Mouse (Mus musculus): ENCODE results near the gene Exoc7. TPM values are rescaled to one million over a fixed set of nuclear protein-coding genes. Genes with fewer than 3 reads are reported as not detected.

Gene Exoc7
- total and polyA plus RNA-seq, 3 experiments: 45.4 to 526 (median 49.0) TPM

DNA sequence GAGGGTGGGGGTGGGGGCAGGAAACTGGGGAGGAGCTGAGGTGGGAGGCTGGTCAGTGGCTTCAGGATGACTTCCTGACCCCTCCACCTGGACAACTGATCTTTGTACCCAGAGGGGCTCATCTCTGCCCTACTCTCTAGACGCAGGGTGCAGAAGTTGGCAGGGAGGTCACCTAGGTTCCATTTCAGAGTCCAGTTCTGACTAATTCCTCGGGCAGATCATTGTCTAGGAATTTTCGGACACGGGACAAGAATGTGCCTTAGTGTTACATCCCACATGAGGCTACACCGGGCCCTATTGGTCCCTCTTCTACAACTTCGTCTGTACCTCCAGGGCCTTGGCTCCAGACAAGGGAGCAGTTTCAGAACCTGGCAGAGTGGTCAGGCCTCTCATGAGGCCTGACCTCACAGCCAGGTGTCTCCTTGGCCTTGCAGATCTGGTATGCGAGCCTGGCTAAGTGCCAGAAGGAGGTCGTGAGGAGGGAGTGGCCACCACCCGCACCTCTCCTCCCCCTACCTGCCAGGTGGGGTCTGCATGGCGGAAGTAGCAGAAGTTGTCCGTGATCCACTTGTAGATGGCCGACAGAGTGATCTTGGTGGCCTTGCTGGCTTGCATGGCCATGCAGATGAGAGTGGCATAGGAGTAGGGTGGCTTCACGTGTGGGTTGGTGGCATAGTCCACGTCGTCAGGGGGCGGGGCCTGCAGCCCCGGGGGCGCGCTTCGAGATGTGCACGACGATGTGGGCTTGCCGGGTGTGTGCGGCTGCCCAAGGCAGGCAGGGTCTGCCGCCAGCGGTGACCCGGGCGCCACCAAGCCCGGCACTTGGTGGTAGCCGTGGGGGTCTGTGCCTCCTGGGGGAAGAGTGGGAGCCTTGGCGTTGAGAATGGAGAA is 26.7 kb upstream of the Exoc7 start:
- no peaks in the 10 kb centered on the region for H3K4me1 ChIP-seq (ENCODE audit: control insufficient read depth in 1 of 2, insufficient read depth in 2 of 2, low read length in 2 of 2)
- no peak overlapping the region for H3K4me3 ChIP-seq (ENCODE audit: control insufficient read depth in 1 of 2, insufficient read depth in 1 of 2, low read depth in 2 of 2, low read length in 2 of 2)
- no peak for DNase-seq (ENCODE audit: low read depth, low spot score)
- no peaks in the 10 kb centered on the region for H3K79me2 ChIP-seq (ENCODE audit: control insufficient read depth, insufficient read depth, low read length, poor library complexity)
- H3K27ac ChIP-seq (ENCODE audit: control insufficient read depth, low read depth, low read length): no peak overlapping the region
- TF ChIP-seq HCFC1 (IDR thresholded peaks at IDR 0.05; ENCODE audit: low read depth, low read length) (no peak), RCOR1 (IDR thresholded peaks at IDR 0.05; ENCODE audit: low read depth, low read length) (no peak), ZNF384 (IDR thresholded peaks at IDR 0.05; ENCODE audit: low read depth, low read length) (no peak), KAT2A (conservative IDR thresholded peaks at IDR 0.05; ENCODE audit: low read depth, low read length) (no peak), GABPA (IDR thresholded peaks at IDR 0.05; ENCODE audit: low read depth, low read length) (no peak), MAZ (IDR thresholded peaks at IDR 0.05; ENCODE audit: low read depth, low read length) (no peak), NELFE (IDR thresholded peaks at IDR 0.05; ENCODE audit: low read depth, low read length) (no peak), MAFK (IDR thresholded peaks at IDR 0.05; ENCODE audit: borderline replicate concordance, low read depth, low read length) (no peak), MYC (IDR thresholded peaks at IDR 0.05; ENCODE audit: low read depth, low read length) (no peak), ZC3H11A (IDR thresholded peaks at IDR 0.05; ENCODE audit: low read depth, low read length) (no peak), TAL1 (IDR thresholded peaks at IDR 0.05; ENCODE audit: low read length) (no peak), ETS1 (IDR thresholded peaks at IDR 0.05; ENCODE audit: low read depth, low read length) (no peak), CHD2 (IDR thresholded peaks at IDR 0.05; ENCODE audit: low read length) (no peak), JUND (IDR thresholded peaks at IDR 0.05; ENCODE audit: low read depth, low read length) (no peak), ELF1 (IDR thresholded peaks at IDR 0.05; ENCODE audit: low read depth, low read length) (no peak)
- H3K36me3 ChIP-seq (ENCODE audit: control insufficient read depth in 1 of 2, insufficient read depth in 2 of 2, low read length in 2 of 2): no peaks in the 10 kb centered on the region
- H3K27me3 ChIP-seq (ENCODE audit: control insufficient read depth in 1 of 2, insufficient read depth in 2 of 2, low read length in 2 of 2): peaks cover 0 to 1% of the 10 kb centered on the region in 2 experiments; a peak in 1 of 4 replicates
- no peaks in the 10 kb centered on the region for H3K9me3 ChIP-seq (replicated peaks; ENCODE audit: insufficient read depth, low read length)
- H3K9ac ChIP-seq (ENCODE audit: control insufficient read depth, low read depth, low read length, poor library complexity, severe bottlenecking): no peak overlapping the region

DNA sequence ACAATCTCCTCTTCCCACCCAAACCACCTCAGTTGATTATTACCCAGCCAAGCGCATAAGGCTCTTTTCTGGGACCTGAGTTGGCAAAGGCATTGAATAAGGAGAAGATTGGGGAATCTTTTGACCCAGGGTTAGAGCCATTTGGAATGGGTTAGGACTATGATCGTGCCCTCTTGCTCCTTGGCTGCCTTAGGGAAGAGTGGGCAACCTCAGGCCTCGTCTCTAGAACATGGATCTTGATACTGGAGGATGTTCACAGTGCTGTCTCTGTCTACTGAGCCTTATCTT is 25.9 kb upstream of the Exoc7 start:
- Histone ChIP-seq H3K27me3 (ENCODE audit: control insufficient read depth in 1 of 2, insufficient read depth in 2 of 2, low read length in 2 of 2) (peaks cover 0 to 1% of the 10 kb centered on the region in 2 experiments; a peak in 1 of 4 replicates), H3K4me3 (ENCODE audit: control insufficient read depth in 1 of 2, insufficient read depth in 1 of 2, low read depth in 2 of 2, low read length in 2 of 2) (no peak overlapping the region), H3K79me2 (ENCODE audit: control insufficient read depth, insufficient read depth, low read length, poor library complexity) (no peaks in the 10 kb centered on the region), H3K9ac (ENCODE audit: control insufficient read depth, low read depth, low read length, poor library complexity, severe bottlenecking) (no peak overlapping the region), H3K36me3 (ENCODE audit: control insufficient read depth in 1 of 2, insufficient read depth in 2 of 2, low read length in 2 of 2) (no peaks in the 10 kb centered on the region), H3K9me3 (replicated peaks; ENCODE audit: insufficient read depth, low read length) (no peaks in the 10 kb centered on the region), H3K27ac (ENCODE audit: control insufficient read depth, low read depth, low read length) (no peak overlapping the region), H3K4me1 (ENCODE audit: control insufficient read depth in 1 of 2, insufficient read depth in 2 of 2, low read length in 2 of 2) (no peaks in the 10 kb centered on the region)
- DNase-seq (ENCODE audit: low read depth, low spot score): no peak
- TF ChIP-seq CHD2 (IDR thresholded peaks at IDR 0.05; ENCODE audit: low read length): no peak
- TF ChIP-seq ZKSCAN1 (IDR thresholded peaks at IDR 0.05; ENCODE audit: low read depth, low read length): no peak
- TF ChIP-seq MAX (IDR thresholded peaks at IDR 0.05; ENCODE audit: low read length): no peak
- no peak for TF ChIP-seq MXI1 (IDR thresholded peaks at IDR 0.05; ENCODE audit: low read depth, low read length)
- TF ChIP-seq MAZ (IDR thresholded peaks at IDR 0.05; ENCODE audit: low read depth, low read length): no peak
- TF ChIP-seq SIN3A (IDR thresholded peaks at IDR 0.05; ENCODE audit: low read length): no peak
- TF ChIP-seq MYB (IDR thresholded peaks at IDR 0.05; ENCODE audit: low read depth, low read length): no peak
- TF ChIP-seq MAFK (IDR thresholded peaks at IDR 0.05; ENCODE audit: borderline replicate concordance, low read depth, low read length): no peak
- TF ChIP-seq MYC (IDR thresholded peaks at IDR 0.05; ENCODE audit: low read depth, low read length): no peak
- no peak for TF ChIP-seq USF1 (IDR thresholded peaks at IDR 0.05; ENCODE audit: low read depth, low read length)
- TF ChIP-seq POLR2A (IDR thresholded peaks at IDR 0.05; ENCODE audit: control insufficient read depth in 1 of 2, insufficient read depth in 1 of 2, low read depth in 1 of 2, low read length in 2 of 2, poor library complexity in 1 of 2): no peak
- no peak for TF ChIP-seq NELFE (IDR thresholded peaks at IDR 0.05; ENCODE audit: low read depth, low read length)
- no peak for TF ChIP-seq RAD21 (IDR thresholded peaks at IDR 0.05; ENCODE audit: low read depth, low read length)
- TF ChIP-seq USF2 (IDR thresholded peaks at IDR 0.05; ENCODE audit: borderline replicate concordance in 1 of 2, insufficient read depth in 1 of 2, low read depth in 1 of 2, low read length in 2 of 2): no peak
- TF ChIP-seq JUND (IDR thresholded peaks at IDR 0.05; ENCODE audit: low read depth, low read length): no peak
